Mouse (Mus musculus) lung, postnatal 36 days (tissue): ENCODE data around the gene Olfr483.

ENCODE experiments used
- DNase-seq: peaks from one replicate; pipeline ENCODE4 v3.0.0; 2022; ENCODE audit warnings: mixed read lengths

Gene Olfr483

GRCm38 (mm10) chr7:108100549-108100948, at the start of gene Olfr483:
TSS of gene Olfr483 (plus strand) at chr7:108100849.
- no peak for DNase-seq

DNA sequence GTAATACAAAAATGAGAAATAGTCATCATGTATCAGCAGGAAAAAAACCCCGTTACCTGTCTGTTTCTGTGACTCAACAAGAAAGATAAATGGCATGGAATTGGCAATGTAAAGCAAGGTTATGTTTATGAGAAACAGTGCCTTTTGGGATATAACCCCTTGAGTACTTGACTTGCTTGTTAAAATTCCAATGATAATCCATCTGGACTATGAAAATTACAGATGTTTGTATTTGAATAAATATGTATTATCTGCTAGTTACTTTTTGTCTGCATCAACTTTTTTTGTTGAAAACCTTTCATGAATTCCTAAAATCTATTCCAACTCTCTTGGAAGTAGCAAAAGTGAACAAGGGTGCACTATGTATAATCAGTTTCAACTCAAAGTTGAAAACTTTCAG, 33.4 kb upstream of the Olfr483 start, which contains the start of gene Olfr480:
TSS of gene Olfr480 (minus strand) at position 101 of the 400 bp plus-strand sequence.
- no peak for DNase-seq

DNA sequence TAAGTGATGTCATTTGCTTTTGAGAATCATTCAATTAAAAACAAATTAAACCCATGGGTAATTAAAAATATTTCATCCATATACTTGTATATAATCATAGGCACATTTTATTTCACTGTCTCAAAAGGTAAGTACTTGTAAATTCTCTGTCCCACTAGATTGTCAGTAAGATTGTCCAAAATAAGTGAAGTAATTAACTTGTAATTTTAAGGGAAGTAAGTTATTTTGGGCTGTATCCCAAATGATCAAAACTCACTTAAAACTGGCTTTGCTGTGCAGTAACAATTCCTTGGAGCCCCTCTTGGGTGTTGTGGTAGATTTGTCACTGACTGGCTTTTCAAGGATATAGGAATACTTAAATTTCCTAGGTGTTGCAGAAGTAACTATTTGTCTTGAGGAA, 21.1 kb upstream of the Olfr483 start, which contains the start of gene Olfr481:
TSS of gene Olfr481 (plus strand) at position 301 of the 400 bp plus-strand sequence.
- DNase-seq: no peak

- DNase-seq: no peak
Measured at GRCm38 (mm10) chr7:108097486-108097885, 3.2 kb upstream of the Olfr483 start, which contains the start of gene Olfr482. TSS of gene Olfr482 (minus strand) at chr7:108097586.

- DNase-seq: no peak
Measured at GRCm38 (mm10) chr7:108120681-108121080, 20.0 kb downstream of the Olfr483 start.

DNA sequence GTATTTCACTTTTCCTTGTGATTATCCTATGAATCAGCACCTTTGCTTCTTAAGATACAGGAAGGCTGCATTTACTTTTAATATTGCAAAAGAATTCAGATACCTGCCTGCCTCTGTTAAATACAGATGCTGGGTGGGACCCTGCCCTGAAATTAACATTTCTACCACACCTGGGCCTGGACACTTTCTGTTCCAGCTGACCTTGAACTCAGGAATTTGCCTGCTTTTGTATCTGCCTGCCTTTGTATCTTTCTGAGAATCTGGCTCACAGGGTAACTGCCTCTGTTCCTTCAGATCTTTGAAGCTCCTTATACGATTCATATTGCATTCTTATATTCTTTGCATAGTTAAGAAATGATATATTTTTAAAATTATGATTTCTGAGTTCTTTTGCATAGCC, 20.8 kb downstream of the Olfr483 start:
- no peak for DNase-seq

DNA sequence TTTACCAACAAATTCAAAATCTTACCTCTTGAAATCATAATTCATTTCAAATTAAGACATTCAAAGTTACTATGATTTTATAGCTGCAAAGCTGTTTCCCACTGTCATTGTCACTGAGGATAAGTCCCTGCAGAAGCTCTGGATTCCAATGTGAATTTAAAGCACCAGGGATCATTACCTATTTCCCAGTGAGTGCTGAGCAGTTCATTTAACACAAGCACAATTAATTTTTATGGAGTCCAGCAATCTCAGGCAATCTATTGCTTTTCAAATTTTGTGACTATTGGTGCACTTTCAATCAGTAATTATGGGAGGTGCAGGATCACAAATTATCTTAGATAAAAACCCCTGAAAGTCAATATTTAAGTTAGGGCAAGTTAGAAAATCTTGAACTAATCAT, 26.7 kb downstream of the Olfr483 start, which contains the start of gene Olfr484:
TSS of gene Olfr484 (minus strand) at position 101 of the 400 bp plus-strand sequence.
- no peak for DNase-seq
